Mouse (Mus musculus): Measurements from ENCODE around the gene AC109138.7.

AC109138.7 gene

DNA sequence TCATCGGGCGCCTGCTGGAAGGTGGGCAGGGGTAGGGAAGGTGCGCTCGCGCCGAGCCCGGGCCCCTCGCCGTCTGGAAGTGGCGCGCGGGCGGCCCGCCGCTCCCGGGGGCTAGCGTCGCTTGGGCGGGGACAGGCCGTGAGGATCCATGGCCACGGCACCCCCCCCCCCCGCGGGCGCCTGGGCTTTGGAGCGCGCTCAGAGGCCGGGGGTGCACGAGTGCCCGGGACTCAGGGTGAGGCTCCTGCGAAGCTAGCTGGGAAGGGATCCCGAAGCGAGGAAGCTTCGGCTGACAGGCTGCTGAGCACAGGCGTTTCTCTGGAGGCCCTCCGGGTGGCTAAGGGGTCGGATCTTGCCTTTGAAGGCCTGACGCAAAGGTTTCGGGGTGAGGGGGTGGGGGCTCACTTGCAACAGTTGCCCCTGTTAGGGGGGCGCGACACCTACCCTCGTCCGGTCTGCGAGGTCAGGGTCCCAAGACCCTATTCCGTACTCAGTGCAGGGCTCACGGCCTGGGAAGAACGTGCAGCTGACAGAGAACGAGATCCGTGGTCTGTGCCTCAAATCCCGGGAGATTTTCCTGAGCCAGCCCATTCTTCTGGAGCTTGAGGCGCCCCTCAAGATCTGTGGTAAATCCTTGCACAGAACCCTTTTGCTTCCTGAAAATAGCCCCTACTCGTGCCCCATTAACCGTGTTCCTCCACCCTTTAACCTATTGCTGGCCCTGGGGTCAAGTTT lies 21.7 kb upstream of the AC109138.7 start:
- DNase-seq (ENCODE audit: low read depth, low spot score): no peak

- DNase-seq (ENCODE audit: low read depth, low spot score): no peak
These were observed 21.0 kb upstream of the AC109138.7 start for GRCm38 (mm10) chr19:4193129-4193528.

GRCm38 (mm10) chr19:4194021-4194724 lies 20.0 kb upstream of the AC109138.7 start:
- no peak for DNase-seq (ENCODE audit: low read depth, low spot score)

- no peak for DNase-seq (ENCODE audit: low read depth, low spot score)
These were observed 19.1 kb upstream of the AC109138.7 start for GRCm38 (mm10) chr19:4194776-4195650.

GRCm38 (mm10) chr19:4196048-4196447 lies 18.1 kb upstream of the AC109138.7 start:
- DNase-seq (ENCODE audit: low read depth, low spot score): no peak

GRCm38 (mm10) chr19:4196548-4196947 lies 17.6 kb upstream of the AC109138.7 start:
- no peak for DNase-seq (ENCODE audit: low read depth, low spot score)

- DNase-seq (ENCODE audit: low read depth, low spot score): no peak
These were observed 17.0 kb upstream of the AC109138.7 start for GRCm38 (mm10) chr19:4197180-4197579.

- DNase-seq (ENCODE audit: low read depth, low spot score): peak; percentile 87
These were observed 12.8 kb upstream of the AC109138.7 start, which contains the start of gene Rad9a for GRCm38 (mm10) chr19:4201291-4201909. Gene Rad9a, minus strand, starts transcription at chr19:4201662.

DNA sequence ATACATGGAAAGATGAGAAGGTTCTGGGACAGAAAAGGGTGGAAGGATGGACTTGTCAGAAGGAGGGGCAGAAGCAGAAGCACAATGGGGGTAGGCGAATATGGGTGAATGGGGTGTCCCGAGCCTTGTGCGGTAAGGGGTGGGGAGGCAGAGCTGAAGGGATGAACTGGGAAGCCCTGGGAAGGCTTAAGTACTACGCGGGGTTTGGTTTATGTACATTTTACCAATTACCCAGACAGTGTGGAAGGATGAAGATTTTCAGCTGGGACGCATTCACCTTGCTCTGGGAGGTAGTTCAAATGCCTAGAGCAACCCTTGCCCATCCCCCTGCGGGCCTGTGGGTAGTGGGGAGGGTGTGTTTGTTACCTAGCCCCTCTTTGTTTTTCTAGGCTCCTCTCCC lies 12.0 kb upstream of the AC109138.7 start:
- DNase-seq (ENCODE audit: low read depth, low spot score): no peak

DNA sequence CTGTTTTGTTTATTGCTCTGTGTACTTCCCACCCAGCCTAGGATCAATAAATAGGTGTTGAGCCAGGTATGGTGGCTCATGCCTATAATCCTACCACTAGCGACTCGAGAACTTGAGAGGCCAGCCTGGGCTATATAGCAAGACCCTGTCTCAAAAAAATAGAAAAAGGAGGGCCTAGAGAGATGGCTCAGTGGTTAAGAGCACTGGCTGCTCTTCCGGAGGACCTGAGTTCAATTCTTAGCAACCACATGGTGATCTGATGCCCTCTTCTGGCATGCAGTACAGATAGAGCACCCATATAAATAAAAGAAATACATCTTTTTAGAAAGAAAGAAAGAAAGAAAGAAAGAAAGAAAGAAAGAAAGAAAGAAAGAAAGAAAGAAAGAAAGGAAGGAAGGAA lies 11.0 kb upstream of the AC109138.7 start:
- DNase-seq (ENCODE audit: low read depth, low spot score): no peak

DNA sequence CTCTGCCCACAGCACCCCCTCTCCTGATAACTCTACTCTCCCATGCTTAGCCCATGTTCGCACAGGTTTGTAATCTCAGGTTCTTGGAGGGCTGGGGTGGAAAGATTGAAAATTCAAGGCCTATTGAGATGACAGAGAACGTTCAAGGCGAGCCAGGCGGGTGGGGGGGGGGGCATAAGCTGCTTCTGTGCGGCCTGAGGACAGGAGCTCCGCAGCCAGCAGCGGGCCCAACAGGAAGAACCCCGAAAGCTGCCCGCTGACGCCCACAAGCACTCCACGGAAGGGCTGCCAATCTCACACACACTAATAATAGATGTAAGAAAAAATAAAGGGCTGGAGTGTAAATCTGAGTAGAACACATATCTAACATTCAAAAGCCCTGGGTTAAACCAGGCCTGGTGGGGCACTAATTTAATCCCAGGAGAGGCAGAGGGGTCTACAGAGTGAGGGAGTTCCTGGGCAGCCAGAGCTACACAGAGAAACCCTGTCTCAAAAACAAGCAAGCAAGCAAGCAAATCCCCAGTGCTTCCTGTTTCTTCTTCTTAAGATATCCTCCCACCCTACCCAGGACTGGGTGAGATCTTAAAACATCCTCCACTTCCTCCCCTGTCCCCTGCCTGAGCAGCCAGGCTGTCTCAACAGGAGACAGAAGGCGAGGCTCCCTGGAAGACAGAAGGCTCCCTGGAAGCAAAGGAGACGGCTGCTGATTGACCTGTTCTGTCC lies 10.4 kb upstream of the AC109138.7 start:
- no peak for DNase-seq (ENCODE audit: low read depth, low spot score)

DNA sequence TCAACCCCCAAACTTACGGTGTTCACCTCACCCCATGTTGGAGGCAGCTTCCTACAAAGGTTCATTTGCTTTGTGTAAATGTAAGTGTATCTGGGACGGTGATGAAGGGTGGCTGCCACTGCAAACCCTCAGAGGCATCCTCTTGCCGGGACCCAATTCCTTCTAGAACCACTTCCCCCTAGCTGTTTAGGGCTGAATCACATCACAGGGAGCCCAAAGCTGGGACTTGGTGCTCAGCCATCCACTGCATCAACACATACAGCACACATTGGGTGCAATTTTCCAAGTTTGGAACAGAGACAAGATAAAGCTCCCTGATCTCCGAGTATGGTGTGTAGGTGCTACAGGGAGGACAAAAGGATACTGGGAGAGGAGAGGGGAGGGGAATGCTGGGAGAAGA lies 9.3 kb upstream of the AC109138.7 start:
- no peak for DNase-seq (ENCODE audit: low read depth, low spot score)

DNA sequence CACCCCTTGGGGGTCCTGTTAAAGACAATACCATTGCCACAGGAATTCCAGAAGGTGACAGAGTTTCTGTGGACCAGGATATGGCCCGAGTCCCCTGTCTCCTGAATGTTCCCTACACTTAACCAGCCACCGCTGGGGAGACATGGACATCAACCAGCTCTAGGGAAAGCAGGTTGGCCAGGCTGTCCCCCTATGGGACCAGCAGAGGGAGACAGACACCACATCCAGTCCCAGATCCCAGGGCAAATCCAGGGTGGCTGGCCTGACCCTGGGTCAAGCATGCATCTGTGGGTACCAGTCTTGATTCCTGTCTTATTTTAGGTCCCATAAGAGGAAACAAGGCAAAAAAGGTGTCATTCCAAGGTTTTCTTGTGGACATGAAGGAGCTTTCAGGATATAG lies 7.2 kb upstream of the AC109138.7 start:
- DNase-seq (ENCODE audit: low read depth, low spot score): peak; percentile 72

DNA sequence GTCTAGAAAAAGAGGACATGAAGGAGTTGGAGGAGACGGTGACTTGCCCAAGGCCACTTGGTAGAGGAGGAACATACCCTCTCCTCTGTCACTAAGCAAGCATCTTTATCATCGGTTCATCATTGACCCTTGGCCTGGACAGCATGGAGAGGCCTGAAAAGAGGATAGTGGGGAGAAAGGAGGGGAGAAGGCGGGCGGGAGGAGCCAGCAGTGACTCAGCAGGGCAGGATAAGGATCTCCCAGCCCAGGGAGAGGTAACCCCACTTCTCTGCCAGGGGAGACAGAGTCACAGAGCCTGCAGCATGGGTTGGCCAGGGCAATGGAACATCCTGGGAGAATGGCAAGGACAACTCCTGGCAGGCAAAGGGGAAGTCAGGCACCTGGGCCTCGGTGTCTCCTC lies 5.6 kb upstream of the AC109138.7 start:
- DNase-seq (ENCODE audit: low read depth, low spot score): no peak

GRCm38 (mm10) chr19:4211891-4212588 lies 2.1 kb upstream of the AC109138.7 start:
- DNase-seq (ENCODE audit: low read depth, low spot score): no peak

- DNase-seq (ENCODE audit: low read depth, low spot score): no peak
These were observed 608 bp upstream of the AC109138.7 start for GRCm38 (mm10) chr19:4213524-4213974.

DNA sequence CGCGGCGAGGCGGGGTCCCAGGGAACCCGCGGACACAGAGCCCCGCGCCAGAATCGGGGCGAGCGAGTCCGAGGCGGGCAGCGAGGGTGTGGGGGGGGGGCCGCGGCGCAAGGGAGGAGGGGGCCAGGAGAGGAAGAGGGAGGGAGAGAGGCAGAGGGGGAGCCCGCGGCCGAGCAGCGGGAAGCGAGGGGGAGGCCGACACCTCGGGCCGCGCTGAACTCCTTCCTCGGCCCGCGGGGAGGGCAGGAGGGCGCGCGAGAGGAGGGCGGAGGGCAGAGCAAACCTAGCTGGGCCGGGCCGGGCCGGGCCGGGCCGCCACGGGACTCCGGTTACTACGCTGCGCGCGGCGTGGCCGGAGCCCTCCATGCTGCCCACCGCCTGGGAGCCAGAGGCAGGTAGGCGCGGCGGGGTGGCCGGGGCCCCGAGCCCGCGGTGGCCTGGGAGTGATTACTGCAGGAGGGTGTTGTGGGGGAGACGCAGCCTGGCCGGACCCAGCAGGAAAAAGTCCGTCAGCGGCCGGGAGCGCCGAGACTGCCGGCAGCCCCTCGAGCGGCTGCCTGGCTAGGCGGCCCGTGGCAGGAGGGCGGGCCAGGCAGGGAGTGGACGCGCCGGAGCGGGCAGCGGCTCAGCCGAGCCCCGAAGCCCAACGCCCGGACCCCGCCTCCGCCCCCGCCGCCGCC lies 754 bp downstream of the AC109138.7 start:
- DNase-seq (ENCODE audit: low read depth, low spot score): no peak

DNA sequence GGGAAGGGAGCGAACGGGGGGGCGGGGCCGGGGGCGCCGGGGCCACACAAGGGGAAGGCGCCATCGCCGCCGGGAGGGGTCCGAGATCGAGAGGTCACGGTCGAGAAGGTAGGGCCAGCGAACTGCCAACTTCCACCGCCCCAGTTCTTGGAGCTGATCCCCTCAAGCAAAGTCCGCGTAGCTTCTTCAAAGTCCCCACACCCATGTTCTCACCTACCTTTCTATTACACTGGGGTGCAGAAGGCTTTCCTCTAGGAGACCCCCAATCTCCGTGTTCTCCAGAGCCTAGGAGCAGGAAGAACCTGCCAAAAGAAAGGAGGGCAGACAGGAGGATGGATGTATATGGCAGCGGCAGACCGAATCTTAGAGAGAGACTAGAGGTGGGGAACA lies 1.3 kb downstream of the AC109138.7 start:
- no peak for DNase-seq (ENCODE audit: low read depth, low spot score)

DNA sequence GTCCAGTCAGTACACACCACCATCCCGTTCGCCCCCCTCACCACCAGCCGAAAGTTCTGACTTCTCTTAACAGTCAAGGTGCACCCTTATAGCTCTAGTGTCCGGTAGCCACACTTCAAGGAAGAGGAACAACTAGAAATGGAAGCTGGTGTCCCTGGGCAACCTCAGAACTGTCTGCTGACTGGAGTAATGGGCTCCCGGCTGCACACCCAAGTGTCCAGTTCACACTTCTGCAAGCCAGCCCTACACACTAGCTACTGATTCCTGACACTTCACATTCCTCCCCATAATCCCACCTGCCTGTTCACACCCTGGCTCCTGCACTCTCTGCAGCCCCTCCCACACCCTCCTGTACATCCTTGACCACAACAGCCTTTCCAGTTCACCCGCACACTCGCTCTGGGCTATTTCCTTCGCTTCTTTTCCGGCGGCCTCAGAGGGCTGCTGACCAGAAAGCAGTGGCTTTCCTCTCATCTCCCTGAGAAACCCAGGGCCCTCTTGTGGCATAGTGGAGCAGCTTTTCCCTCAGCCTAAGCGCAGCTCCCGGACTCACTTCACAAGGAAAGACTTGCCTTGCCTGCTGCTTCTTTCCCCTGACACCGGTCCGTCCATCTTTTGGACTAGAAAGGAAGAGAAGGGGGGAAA lies 2.0 kb downstream of the AC109138.7 start:
- no peak for DNase-seq (ENCODE audit: low read depth, low spot score)
